15 mouse cellular contexts compared by ENCODE assay signal in genomic region chr5:91434723-91435658, GRCm38 (mm10). TPM values are rescaled to one million over a fixed set of nuclear protein-coding genes. Genes with fewer than 3 reads are reported as not detected.
DNase-seq lines count a peak whose midpoint lies in the region; ATAC-seq and TF ChIP-seq lines count a peak whose summit lies in the region.
"Had no signal": no experiment of that assay in that cellular context is flagged by ENCODE, and none has a peak within 500 bp of the region (broad histone marks: within the 10 kb centered on the region; RNA-seq: fewer than 3 reads in every experiment).

No protein-coding gene starts in this region.

- no peak overlapping the region for H3K4me3 ChIP-seq in hindbrain, embryonic 10.5 days
- H3K4me3 ChIP-seq in hindbrain, postnatal 0 days (ENCODE audit: low read length): no peak overlapping the region
- no peak overlapping the region for H3K4me3 ChIP-seq in midbrain, postnatal 0 days (ENCODE audit: low read depth, low read length)
- no peak overlapping the region for H3K4me3 ChIP-seq in midbrain, embryonic 15.5 days
- H3K4me3 ChIP-seq: midbrain, embryonic 10.5 days had no signal

- no peaks in the 10 kb centered on the region for H3K9me3 ChIP-seq in hindbrain, embryonic 10.5 days
- H3K9me3 ChIP-seq in hindbrain, postnatal 0 days (ENCODE audit: low read length): no peaks in the 10 kb centered on the region
- H3K9me3 ChIP-seq in midbrain, postnatal 0 days (ENCODE audit: low read length): no peaks in the 10 kb centered on the region
- H3K9me3 ChIP-seq in midbrain, embryonic 15.5 days: no peaks in the 10 kb centered on the region
- H3K9me3 ChIP-seq: midbrain, embryonic 10.5 days had no signal

- TF ChIP-seq CTCF in hindbrain, postnatal 0 days (IDR thresholded peaks at IDR 0.05; ENCODE audit: low read depth): no peak
- TF ChIP-seq CTCF in midbrain, postnatal 0 days (IDR thresholded peaks at IDR 0.05): no peak

- DNase-seq in embryo, embryonic 10.5 days (ENCODE audit: low spot score): peak; percentile 8
- DNase-seq in embryo, embryonic 11 days: no peak
- DNase-seq in hindbrain, embryonic 10.5 days (ENCODE audit: low spot score): no peak
- no peak for DNase-seq in hindbrain, postnatal 0 days (ENCODE audit: low spot score)
- DNase-seq in midbrain, postnatal 0 days (ENCODE audit: low spot score): no peak
- DNase-seq in Muller cell, postnatal 12 days (ENCODE audit: inconsistent ontology term): no peak
- no peak for DNase-seq in lung, postnatal 10 days
- DNase-seq: adrenal gland, postnatal 25 days; B cell, adult 2 months; heart, postnatal 36 days; kidney, postnatal 14 days; lung, adult 2 months; thymus, adult 2 months had no signal

- no peak overlapping the region for H3K9ac ChIP-seq in hindbrain, postnatal 0 days (replicated peaks; ENCODE audit: low read length)
- no peak overlapping the region for H3K9ac ChIP-seq in midbrain, postnatal 0 days (replicated peaks; ENCODE audit: low read length, poor library complexity, severe bottlenecking)
- no peak overlapping the region for H3K9ac ChIP-seq in midbrain, embryonic 15.5 days

- 0 out of 2 replicates have a peak overlapping the region, but pooled peaks have one; percentile 23 for H3K27ac ChIP-seq in hindbrain, embryonic 10.5 days
- no peak overlapping the region for H3K27ac ChIP-seq in hindbrain, postnatal 0 days
- H3K27ac ChIP-seq in midbrain, postnatal 0 days (ENCODE audit: low read depth, low read length): no peak overlapping the region
- no peak overlapping the region for H3K27ac ChIP-seq in midbrain, embryonic 15.5 days
- H3K27ac ChIP-seq: midbrain, embryonic 10.5 days had no signal

- H3K27me3 ChIP-seq in hindbrain, embryonic 10.5 days (ENCODE audit: insufficient read depth, poor library complexity, severe bottlenecking): no peaks in the 10 kb centered on the region
- no peaks in the 10 kb centered on the region for H3K27me3 ChIP-seq in hindbrain, postnatal 0 days (ENCODE audit: insufficient read depth, low read length)
- H3K27me3 ChIP-seq in midbrain, postnatal 0 days (ENCODE audit: insufficient read depth, low read length): no peaks in the 10 kb centered on the region
- no peaks in the 10 kb centered on the region for H3K27me3 ChIP-seq in midbrain, embryonic 15.5 days (replicated peaks)

- 78% methylated on average over 6 of the region's 6 CpGs for WGBS in hindbrain, embryonic 10.5 days
- WGBS in hindbrain, postnatal 0 days: 78% methylated on average over 6 of the region's 6 CpGs
- 76% methylated on average over 6 of the region's 6 CpGs for WGBS in midbrain, postnatal 0 days
- WGBS in midbrain, embryonic 15.5 days: 85% methylated on average over 6 of the region's 6 CpGs

- no peaks in the 10 kb centered on the region for H3K4me1 ChIP-seq in hindbrain, embryonic 10.5 days (replicated peaks)
- H3K4me1 ChIP-seq in hindbrain, postnatal 0 days (ENCODE audit: insufficient read depth, low read length): no peaks in the 10 kb centered on the region
- no peaks in the 10 kb centered on the region for H3K4me1 ChIP-seq in midbrain, postnatal 0 days (ENCODE audit: insufficient read depth, low read length)
- no peaks in the 10 kb centered on the region for H3K4me1 ChIP-seq in midbrain, embryonic 15.5 days
- H3K4me1 ChIP-seq: midbrain, embryonic 10.5 days had no signal

- H3K36me3 ChIP-seq in hindbrain, embryonic 10.5 days: no peaks in the 10 kb centered on the region
- no peaks in the 10 kb centered on the region for H3K36me3 ChIP-seq in hindbrain, postnatal 0 days (ENCODE audit: insufficient read depth, low read length)
- no peaks in the 10 kb centered on the region for H3K36me3 ChIP-seq in midbrain, postnatal 0 days (ENCODE audit: insufficient read depth, low read length)
- H3K36me3 ChIP-seq in midbrain, embryonic 15.5 days (replicated peaks): no peaks in the 10 kb centered on the region
- H3K36me3 ChIP-seq: midbrain, embryonic 10.5 days had no signal

- no peak overlapping the region for H3K4me2 ChIP-seq in hindbrain, postnatal 0 days (ENCODE audit: low read depth, low read length)
- no peak overlapping the region for H3K4me2 ChIP-seq in midbrain, postnatal 0 days (ENCODE audit: low read depth, low read length, poor library complexity, severe bottlenecking)
- no peak overlapping the region for H3K4me2 ChIP-seq in midbrain, embryonic 15.5 days

- no peak for ATAC-seq in hindbrain, postnatal 0 days
- peak; percentile 36; the same call in 1 of the 2 replicates for ATAC-seq in midbrain, postnatal 0 days (ENCODE audit: low FRiP score)
- no peak for ATAC-seq in midbrain, embryonic 15.5 days (replicated peaks)

RNA-seq across cellular contexts. Expression of gene Btc, which starts 32.2 kb away (rescaled TPM):
- 0.13 and 0.30 TPM in 2 replicates for polyA plus RNA-seq in hindbrain, embryonic 10.5 days (2016; fragmentation: Nextera tagmentation; extraction: Ambion mirVana)
- 0.14 and 0.58 TPM in 2 replicates for total RNA-seq in hindbrain, postnatal 0 days (2014; rRNA removed)
- 0.15 and 0.19 TPM in 2 replicates for polyA plus RNA-seq in hindbrain, postnatal 0 days (2015; fragmentation: Nextera tagmentation; extraction: Ambion mirVana)
- total RNA-seq in midbrain, postnatal 0 days (2014; rRNA removed): 0.47 and 0.49 TPM in 2 replicates
- 0.09 and 0.16 TPM in 2 replicates for polyA plus RNA-seq in midbrain, postnatal 0 days (2015; fragmentation: Nextera tagmentation; extraction: Ambion mirVana)
- 0.15 TPM in 1 of 2 replicates, not detected in the other for polyA plus RNA-seq in midbrain, embryonic 15.5 days (2015; fragmentation: Nextera tagmentation; extraction: Ambion mirVana)
